Mouse (Mus musculus): ENCODE measurements around the gene 1700003H04Rik.

DNA sequence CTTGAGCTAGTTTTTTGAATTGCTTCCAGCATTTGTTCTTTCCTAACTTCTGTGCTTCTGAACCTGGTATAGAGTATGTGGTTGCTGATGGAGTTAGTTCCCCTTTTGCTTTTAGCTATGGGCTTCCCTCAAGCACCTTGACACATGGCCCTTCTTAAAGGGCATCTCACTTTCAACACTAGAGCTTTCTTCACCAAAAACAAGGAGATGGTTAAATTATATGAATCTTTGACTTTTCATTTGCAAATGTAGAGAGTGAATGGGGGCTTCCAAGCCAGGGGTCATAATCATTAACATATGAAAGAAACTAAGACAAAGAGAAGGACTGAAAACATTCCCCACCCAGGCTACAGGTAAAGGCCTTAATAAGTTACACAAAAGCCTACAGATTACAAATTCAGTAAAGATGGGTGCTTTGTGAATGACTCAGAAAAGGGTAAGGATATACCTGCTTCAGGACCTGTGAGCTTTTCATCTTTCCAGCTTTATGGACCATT is 25.2 kb upstream of the 1700003H04Rik start:
- no peak for TF ChIP-seq CTCF (IDR thresholded peaks at IDR 0.05; ENCODE audit: borderline replicate concordance, insufficient read depth, low read depth, low read length)
- TF ChIP-seq POLR2A (IDR thresholded peaks at IDR 0.05; ENCODE audit: borderline replicate concordance, insufficient read depth, low read length) = no peak

Measured in cerebellum, adult 2 months (tissue).